Mouse (Mus musculus) kidney, postnatal 4 days (tissue): Measurements from ENCODE around the gene Kcna5.

Experiments used
- DNase-seq, 2 experiments: peaks; one replicate each; pipeline ENCODE4 v3.0.0; 2021; ENCODE audit warnings: mixed read lengths in 2 of 2

Kcna5 gene

DNA sequence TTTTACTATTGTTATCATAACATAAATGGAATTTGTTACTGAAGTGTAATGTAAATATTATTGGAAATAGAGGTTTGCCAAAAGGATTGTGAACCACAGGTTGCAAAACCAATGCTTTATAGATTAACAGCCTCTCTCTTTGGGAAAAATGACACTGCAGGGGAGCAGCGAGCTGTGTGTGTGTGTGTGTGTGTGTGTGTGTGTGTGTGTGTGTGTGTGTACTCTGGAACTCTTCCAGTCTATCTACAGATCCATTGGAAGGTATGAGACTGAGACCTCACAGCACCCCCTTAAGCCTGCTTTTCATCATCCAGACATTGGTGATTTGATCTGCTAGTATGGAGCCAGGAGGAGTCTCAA is 679 bp upstream of the Kcna5 start:
- no peak for DNase-seq

DNA sequence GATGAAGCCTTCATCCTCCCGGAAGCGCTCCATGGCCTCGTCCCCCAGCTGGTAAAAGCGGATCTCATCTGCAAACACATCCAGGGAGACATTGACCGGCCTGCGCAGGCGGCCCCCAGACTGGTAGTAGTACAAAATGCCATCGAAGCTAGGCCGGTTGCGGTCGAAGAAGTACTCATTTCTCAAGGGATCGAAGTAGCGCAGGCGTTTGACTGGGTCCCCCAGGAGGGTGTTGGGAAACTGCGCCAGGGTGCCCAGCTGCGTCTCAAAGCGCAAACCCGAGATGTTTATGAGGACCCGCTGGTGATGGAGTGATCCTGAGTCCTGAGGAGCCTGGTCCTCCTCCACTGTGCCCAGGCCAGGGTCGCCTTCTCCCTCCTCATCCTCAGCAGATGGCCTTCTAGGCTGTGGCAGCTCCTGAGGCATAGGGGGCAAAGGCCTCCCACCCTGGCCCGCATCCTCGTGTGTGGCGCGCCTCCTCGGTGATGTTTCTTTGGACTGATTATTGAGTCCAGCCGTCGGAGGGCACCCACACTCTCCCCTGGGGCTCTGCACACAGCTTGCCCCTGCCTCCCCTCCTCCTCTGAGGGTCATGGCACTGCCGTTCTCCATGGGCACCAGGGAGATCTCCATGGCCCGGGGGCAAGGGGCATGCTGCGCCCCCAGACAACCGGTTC is 543 bp downstream of the Kcna5 start:
- no peak for DNase-seq

DNA sequence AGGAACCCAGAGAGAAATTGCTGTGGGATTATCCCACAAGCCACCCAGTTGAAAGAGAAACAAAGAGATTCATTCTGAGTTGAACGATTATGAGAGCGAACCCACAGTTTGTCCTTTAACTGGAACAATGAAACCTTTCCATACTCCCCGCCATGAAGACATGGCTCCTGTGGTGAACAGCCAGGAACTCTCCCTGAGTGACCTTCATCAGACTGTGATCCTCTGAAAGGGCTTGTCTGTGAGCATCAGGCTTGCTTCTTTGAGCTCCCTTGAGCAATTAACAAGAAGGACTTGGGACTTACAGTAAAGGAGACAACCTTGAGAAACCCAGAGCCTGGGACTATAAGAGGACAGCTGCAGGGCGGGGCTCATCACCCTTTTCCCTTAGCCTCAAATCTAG is 3.9 kb downstream of the Kcna5 start:
- no peak for DNase-seq

DNA sequence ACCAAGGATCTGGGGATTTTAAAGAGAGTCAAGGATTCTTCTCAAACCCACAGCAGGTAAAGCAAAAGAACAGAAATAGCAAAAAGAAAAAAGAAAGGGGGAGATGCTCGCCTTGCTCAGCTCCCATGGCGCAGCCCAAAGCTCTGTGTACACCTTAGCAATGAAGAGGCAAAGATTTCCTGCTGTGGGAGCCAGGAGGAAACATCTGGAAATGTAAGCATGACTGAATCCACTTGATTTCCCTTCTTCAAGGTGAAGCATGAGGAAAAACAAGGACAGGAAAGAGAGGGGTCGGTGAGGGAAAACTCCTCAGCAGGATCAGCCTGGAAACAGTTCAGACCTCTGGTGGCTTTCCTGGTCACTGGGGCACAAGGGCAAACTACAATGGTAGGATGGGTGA is 5.2 kb downstream of the Kcna5 start:
- no peak for DNase-seq

DNA sequence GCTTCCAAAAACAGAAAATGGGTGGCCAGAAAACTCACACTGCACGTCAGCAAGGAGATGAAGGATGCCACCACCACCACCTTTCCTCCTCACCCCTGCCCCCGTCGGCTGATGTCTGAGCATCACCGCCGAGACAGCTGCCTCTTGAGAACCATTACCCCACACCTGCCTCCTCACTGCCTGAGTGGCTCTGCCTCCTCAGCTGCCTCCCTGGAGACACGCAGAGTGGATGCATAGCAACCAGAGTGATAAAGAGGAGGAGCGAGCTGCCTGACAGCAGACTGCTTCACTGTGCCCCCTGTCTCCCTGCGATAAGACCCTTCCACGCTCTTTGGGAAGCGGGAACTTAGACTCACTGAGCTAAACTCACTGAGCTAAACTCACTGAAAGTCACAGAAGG is 20.5 kb downstream of the Kcna5 start:
- DNase-seq = no peak

DNA sequence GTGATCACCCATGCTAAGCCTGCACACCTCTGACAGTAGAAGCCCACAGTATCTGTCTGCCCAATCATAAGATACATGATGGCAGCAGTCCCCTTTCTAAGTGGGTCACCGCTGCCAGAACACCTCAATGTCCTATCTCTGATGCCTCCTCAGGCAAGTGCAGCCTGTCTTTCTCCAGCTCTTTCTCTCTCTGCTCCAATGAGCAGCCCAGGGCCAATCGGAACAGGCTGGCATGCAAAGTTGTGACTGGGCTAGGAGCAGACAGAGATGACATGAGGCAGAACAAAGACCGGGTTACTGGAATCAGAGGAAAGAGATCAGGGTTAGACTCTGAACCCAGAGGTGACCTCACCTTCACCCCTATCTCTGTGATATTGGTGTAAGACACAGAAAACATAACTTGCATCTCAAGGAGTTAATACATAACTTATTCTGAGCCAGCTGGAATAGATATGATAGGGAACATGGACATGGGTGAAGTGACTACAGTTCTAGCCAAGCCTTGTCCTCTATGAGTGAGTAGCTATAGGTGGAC is 21.4 kb downstream of the Kcna5 start:
- no peak for DNase-seq

DNA sequence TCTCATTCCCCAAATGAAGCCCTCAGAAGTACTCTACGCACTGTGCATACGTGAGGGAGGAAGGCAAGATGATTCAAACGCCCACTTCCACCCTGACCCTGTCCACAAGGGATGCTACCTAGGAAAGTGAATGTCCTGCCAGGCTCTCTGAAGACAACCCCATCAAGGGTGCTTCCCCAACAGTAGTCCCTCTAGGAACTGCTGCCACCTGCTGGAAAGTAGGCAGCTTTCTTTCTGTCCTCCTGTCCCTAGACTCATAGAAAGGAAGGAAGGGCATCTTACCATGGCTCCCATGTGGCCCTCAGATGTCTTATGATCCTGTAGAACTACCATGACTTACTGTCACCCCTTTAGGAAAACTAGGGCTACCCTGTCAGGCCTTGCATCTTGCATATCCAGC is 22.1 kb downstream of the Kcna5 start:
- peak; percentile 46 to 51 for DNase-seq

DNA sequence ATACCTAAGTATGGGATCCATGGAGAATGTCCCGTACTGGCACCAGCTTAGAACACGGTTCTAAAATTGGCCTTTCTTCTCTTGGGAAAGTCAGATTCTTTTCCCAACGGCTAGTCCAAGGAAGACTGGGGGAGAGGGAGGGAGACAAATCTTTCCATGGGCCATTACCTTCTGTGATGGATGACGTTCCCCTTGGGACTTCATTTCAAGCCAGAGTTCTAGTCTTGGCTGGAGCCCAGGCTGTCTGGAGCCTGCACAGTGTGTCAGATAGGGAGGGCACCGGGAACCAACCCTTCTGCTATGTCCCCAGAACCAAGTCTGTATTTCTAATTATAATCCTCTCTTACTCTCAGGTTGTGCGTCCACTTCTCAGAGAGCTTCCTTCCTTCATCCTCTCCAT is 26.5 kb downstream of the Kcna5 start:
- DNase-seq = no peak

DNA sequence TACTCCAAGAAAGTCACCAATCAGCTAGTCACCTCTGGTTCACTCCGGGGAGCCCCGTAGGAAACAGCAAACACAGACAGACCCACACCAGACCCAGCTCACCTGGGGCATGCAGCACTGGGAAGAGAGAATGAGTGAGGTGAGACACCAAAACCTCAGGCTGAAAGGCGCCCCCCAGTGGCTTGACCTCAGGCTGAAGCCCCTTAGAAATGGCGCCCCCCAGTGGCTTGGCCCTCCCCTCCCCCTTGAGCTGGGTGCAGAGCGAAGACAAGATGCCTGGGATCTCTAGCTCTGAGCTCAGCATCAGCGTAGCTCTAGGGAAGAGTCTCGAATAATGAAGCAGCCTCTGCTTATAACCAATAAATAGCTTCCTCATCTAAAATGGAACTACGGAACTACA is 31.3 kb downstream of the Kcna5 start:
- DNase-seq = peak in 1 of 2 experiments; percentile 37

DNA sequence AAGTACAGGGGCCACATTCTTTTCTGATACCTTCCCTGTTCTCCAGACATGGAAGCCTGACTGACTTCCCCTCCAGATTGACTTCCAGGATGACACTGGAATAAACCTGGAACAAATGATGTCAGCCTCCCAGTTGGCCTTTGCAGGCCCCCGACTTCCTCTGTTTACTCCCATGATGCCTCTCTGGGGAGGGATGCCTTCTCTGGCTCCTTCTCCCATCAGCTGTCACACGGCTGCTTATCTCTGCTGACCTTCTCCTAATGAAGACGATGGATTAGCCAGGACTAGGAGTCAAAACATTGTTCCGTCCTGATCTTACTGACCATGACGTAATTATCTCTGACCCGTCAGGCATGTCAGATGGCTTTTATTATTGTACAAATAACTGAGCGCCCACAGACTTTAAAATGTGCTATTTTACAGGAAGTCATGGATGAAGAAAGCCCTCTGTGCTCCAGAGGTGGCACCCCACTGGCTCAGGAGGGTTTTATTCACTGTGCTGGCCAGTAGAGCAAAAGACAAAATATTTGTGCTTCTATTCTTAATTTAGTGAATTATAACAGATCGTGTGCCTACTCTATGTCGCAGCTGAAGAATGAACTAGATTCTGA is 32.4 kb downstream of the Kcna5 start:
- DNase-seq = no peak

DNA sequence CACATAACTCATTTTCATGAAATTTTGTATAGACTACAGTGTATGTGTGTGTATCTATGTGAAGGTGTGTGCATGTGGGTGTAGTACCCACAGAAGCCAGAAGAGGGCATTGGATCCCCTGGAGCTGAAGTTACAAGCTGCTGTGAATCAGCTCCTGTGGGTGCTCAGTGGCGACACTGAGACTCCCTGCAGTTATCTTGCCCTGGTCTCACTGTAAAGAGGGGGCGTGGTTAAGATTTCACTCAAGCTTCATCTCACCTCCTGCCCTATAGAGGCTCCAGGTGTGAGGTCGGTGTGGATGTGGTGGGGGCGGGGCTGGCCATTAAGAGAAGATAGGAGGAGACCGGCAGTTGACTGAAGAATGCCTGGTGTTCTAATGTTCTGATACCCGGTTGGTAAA is 34.2 kb downstream of the Kcna5 start:
- no peak for DNase-seq

DNA sequence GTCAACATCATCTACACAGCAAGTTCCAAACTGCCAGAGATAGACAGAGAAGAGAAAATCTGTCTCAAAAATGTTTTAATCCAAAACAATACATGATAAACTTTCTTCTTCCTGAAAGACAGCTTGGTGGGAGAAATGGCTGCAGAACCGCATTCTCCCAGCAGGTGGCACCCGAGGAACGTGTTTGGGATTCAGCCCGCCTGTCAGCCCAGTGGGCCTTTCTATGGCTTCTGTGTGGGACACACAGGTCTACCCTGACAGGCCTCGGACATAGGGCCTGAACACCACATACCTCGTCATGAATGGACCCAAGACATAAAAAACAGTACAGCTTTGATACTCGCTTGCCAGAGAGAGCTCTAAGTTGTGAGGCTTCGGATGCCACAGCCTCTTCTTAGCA is 35.1 kb downstream of the Kcna5 start:
- peak; percentile 89 to 91 for DNase-seq

DNA sequence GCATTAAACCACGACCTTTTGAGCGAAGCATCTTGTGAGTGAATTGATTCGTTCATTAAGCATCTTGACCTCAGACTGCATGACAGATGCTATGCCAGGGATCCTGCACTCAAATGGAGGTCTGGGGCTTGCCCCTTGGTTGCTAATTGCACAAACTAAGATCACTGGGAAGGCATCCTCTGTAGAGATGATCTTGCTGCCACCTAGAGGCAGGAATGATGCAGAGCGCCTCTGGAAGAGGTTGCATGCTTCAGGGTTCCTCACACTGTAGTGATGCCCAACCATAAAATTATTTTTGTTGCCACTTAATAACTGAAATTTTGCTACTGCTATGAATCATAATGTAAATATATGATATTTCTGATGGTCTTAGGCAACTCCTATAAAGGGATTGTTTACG is 37.3 kb downstream of the Kcna5 start:
- DNase-seq = peak; percentile 84 to 87

DNA sequence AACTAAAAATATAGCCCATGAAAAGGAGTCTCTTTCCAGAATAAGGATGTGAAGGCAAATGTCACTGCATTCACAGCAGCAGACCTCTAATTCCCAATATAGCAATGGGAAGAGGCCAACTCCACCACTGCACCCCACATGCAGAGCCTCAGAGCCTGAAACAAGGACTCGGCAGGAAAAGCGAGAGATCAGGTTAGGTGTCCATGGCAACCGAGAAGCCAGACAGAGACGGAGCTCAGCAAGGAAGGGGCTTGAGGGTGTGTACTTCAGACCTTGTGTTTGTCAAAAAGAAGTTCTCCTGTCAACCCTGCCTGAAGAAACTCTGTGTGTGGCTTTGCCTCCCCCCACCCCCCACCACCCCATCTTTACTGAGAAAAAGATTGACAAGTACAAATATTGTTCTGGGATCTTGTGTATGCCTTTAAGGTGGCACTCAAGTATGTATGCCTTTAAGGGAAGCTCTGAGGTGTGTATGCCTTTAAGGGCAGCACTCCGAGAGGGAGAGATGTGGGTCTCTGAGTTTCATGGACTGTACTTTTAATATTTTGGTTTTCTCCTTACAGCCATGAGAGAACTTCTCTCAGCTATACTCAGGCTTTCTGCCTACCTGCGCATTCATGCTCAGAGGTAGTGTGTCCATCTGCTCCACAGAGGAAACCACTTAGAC is 37.9 kb downstream of the Kcna5 start:
- no peak for DNase-seq

DNA sequence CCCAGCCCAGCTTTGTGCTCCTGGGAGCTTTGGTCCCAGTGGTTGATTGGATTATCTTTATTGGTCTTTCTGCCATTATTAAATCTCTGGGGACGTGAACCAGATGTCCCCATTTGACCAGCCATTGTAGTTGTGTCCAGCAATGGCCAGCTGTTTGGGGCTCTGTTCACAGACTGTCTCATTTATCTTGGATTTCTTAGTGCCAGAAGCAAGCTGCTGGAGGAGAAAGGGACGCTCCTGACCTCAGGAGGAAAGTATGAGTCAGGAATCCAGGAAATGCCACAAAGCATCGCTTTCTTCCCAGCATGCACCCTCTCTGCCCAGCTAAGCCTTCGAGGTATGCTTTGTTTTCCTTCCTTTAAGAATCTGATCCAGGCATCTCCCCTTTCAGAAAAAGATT is 48.1 kb downstream of the Kcna5 start:
- no peak for DNase-seq

DNA sequence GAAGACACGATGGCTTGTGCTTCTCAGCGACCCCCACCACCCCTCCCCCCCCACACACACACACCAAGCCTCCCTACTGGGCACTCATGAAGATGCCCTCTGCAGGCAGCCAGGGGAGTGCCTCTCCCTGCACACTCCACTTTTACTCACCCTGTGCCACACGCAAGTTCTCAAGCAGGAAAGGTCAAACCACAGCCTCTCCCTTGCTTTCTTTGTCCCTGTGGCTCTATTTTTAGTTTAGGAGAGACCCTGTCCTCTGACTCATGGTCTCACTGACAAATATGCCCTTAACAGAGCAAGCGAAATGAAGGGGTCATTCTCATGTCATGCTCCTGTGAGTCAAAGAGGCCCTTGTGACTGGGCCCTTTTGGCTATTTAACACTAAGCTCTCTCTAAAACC is 50.3 kb downstream of the Kcna5 start:
- no peak for DNase-seq

DNA sequence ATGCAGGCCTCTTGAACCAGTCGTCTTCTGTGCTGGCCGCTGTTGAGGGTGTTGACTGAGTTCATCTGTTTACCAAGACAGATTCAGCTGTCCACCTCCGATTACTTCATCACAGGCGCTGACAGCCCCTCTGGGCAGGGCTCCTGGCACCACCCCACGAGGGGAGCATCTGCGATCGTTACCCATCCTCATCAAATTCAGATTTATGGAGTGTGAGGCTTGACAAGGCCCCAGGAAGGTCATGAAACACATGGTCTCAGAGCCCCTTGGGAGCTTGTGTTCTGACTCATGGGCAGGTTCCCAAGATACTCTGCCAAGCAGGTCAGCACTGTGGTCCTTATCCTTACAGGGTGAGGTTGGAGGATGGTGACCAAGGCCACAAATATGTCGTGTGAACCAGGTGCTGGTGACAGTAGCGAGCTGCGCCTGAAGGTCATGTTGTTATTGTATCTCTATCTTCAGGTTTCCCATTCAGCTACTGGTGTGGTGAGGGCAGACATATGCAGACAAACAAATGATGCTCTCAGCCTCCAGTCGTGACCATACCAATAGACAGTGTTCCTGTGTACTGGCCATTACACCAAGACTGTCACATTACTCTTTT is 51.8 kb downstream of the Kcna5 start:
- DNase-seq = no peak
